In genomic region chr6:137386344-137386743, GRCm38 (mm10) we compare ENCODE assay signal across 15 mouse cellular contexts.
DNase-seq lines count a peak whose midpoint lies in the region; ATAC-seq and TF ChIP-seq lines count a peak whose summit lies in the region.
"Had no signal": no experiment of that assay in that cellular context is flagged by ENCODE, and none has a peak within 500 bp of the region (broad histone marks: within the 10 kb centered on the region; RNA-seq: fewer than 3 reads in every experiment).

No protein-coding gene starts in this region.

- no peak overlapping the region for H3K4me3 ChIP-seq in liver, adult 2 months (ENCODE audit: insufficient read depth, low read depth, low read length)
- H3K4me3 ChIP-seq in liver, embryonic 11.5 days (ENCODE audit: low read depth, low read length): no peak overlapping the region
- no peak overlapping the region for H3K4me3 ChIP-seq in liver, postnatal 0 days (ENCODE audit: low read depth, low read length)
- H3K4me3 ChIP-seq: embryonic facial prominence, embryonic 12.5 days had no signal

- no peaks in the 10 kb centered on the region for H3K9me3 ChIP-seq in liver, embryonic 11.5 days (ENCODE audit: control insufficient read depth, low read length)
- H3K9me3 ChIP-seq in liver, postnatal 0 days (ENCODE audit: low read length): no peaks in the 10 kb centered on the region
- H3K9me3 ChIP-seq: embryonic facial prominence, embryonic 12.5 days had no signal

- TF ChIP-seq CTCF in liver, adult 2 months (IDR thresholded peaks at IDR 0.05; ENCODE audit: low read depth, low read length): no peak
- TF ChIP-seq CTCF in liver, postnatal 0 days (IDR thresholded peaks at IDR 0.05; ENCODE audit: low read depth): no peak

- no peak overlapping the region for H3K4me2 ChIP-seq in liver, embryonic 11.5 days
- H3K4me2 ChIP-seq in liver, postnatal 0 days (ENCODE audit: low read depth, low read length): no peak overlapping the region
- H3K4me2 ChIP-seq: embryonic facial prominence, embryonic 12.5 days had no signal

- TF ChIP-seq EP300 in liver, postnatal 0 days (IDR thresholded peaks at IDR 0.05; ENCODE audit: low read depth): no peak

- DNase-seq in gastrocnemius, adult 18-20 months (ENCODE audit: low spot score): peak; percentile 11
- DNase-seq in gastrocnemius, postnatal 36 days: no peak
- DNase-seq in liver, adult 2 months (ENCODE audit: extremely low read depth, low read depth, low spot score): peak; percentile 33
- DNase-seq in liver, embryonic 11.5 days (ENCODE audit: low spot score): no peak
- DNase-seq in liver, postnatal 0 days: no peak
- DNase-seq in skeletal muscle tissue, adult 2 months (ENCODE audit: low read depth, low spot score): peak; percentile 7
- DNase-seq in adrenal gland, postnatal 4 days (ENCODE audit: low spot score in 2 of 2): no peak
- no peak for DNase-seq in adrenal gland, adult 2 months
- DNase-seq: adrenal gland, postnatal 36 days; cerebellum, adult 11-12 months; forebrain, postnatal 0 days; gastrocnemius, postnatal 25 days; midbrain, embryonic 14.5 days; right cerebral cortex, postnatal 25 days had no signal

- no peaks in the 10 kb centered on the region for H3K4me1 ChIP-seq in liver, adult 2 months (ENCODE audit: control insufficient read depth, insufficient read depth, low read length)
- H3K4me1 ChIP-seq in liver, embryonic 11.5 days (replicated peaks; ENCODE audit: control insufficient read depth, insufficient read depth, low read length): no peaks in the 10 kb centered on the region
- no peaks in the 10 kb centered on the region for H3K4me1 ChIP-seq in liver, postnatal 0 days (ENCODE audit: insufficient read depth)
- H3K4me1 ChIP-seq: embryonic facial prominence, embryonic 12.5 days had no signal

- no peaks in the 10 kb centered on the region for H3K79me2 ChIP-seq in liver, adult 2 months (ENCODE audit: control insufficient read depth, insufficient read depth, low read length)

- H3K9ac ChIP-seq in liver, adult 2 months (ENCODE audit: low read depth, low read length): no peak overlapping the region
- no peak overlapping the region for H3K9ac ChIP-seq in liver, embryonic 11.5 days (ENCODE audit: low read depth, low read length)
- no peak overlapping the region for H3K9ac ChIP-seq in liver, postnatal 0 days (replicated peaks)
- H3K9ac ChIP-seq: embryonic facial prominence, embryonic 12.5 days; forebrain, postnatal 0 days had no signal

- no peak overlapping the region for H3K27ac ChIP-seq in liver, adult 2 months (replicated peaks; ENCODE audit: insufficient read depth, low read depth, low read length)
- no peak overlapping the region for H3K27ac ChIP-seq in liver, embryonic 11.5 days (ENCODE audit: low read depth, low read length)
- H3K27ac ChIP-seq in liver, postnatal 0 days (ENCODE audit: low read depth): no peak overlapping the region
- H3K27ac ChIP-seq: embryonic facial prominence, embryonic 12.5 days had no signal

- intact Hi-C loops in gastrocnemius, postnatal 36 days (cut with DNase I): no loop called here

- H3K27me3 ChIP-seq in liver, adult 2 months (ENCODE audit: control insufficient read depth, insufficient read depth, low read length): no peaks in the 10 kb centered on the region
- no peaks in the 10 kb centered on the region for H3K27me3 ChIP-seq in liver, embryonic 11.5 days (replicated peaks; ENCODE audit: control insufficient read depth, insufficient read depth, low read length)
- H3K27me3 ChIP-seq in liver, postnatal 0 days (ENCODE audit: insufficient read depth, low read length): no peaks in the 10 kb centered on the region
- H3K27me3 ChIP-seq: embryonic facial prominence, embryonic 12.5 days had no signal

- no peak for TF ChIP-seq POLR2A in liver, adult 2 months (IDR thresholded peaks at IDR 0.05; ENCODE audit: extremely low read depth, insufficient read depth, low read length)

- H3K36me3 ChIP-seq in liver, adult 2 months (ENCODE audit: control insufficient read depth, insufficient read depth, low read length): no peaks in the 10 kb centered on the region
- no peaks in the 10 kb centered on the region for H3K36me3 ChIP-seq in liver, embryonic 11.5 days (ENCODE audit: control insufficient read depth, insufficient read depth, low read length)
- H3K36me3 ChIP-seq in liver, postnatal 0 days (replicated peaks; ENCODE audit: insufficient read depth, low read length): no peaks in the 10 kb centered on the region
- H3K36me3 ChIP-seq: embryonic facial prominence, embryonic 12.5 days had no signal

- 78% methylated on average over 4 of the region's 4 CpGs for WGBS in liver, adult 2 months
- WGBS in liver, embryonic 11.5 days: 80% methylated on average over 4 of the region's 4 CpGs
- 57% methylated on average over 4 of the region's 4 CpGs for WGBS in liver, postnatal 0 days (ENCODE audit: insufficient replicate concordance)

- ATAC-seq in liver, embryonic 11.5 days (replicated peaks; ENCODE audit: low FRiP score): no peak
- peak; percentile 29; the same call in 1 of the 2 replicates for ATAC-seq in liver, postnatal 0 days
- ATAC-seq: forebrain, postnatal 0 days had no signal

Comparison
In these comparisons a context has a peak if more than half of its experiments do, and no peak if none do; other contexts are left out.
1. DNase-seq: peak in gastrocnemius, adult 18-20 months (single experiment), liver, adult 2 months (single experiment) and skeletal muscle tissue, adult 2 months (single experiment); none in gastrocnemius, postnatal 36 days (0 of 2), liver, embryonic 11.5 days (single experiment), liver, postnatal 0 days (single experiment), adrenal gland, postnatal 4 days (0 of 2) and adrenal gland, adult 2 months (single experiment).